Mouse (Mus musculus): Measurements from ENCODE around the gene Mmp20.

GRCm38 (mm10) chr9:7604005-7604404, 24.0 kb upstream of the Mmp20 start:
- TF ChIP-seq CTCF (IDR thresholded peaks at IDR 0.05) (no peak), POLR2A (IDR thresholded peaks at IDR 0.05; ENCODE audit: insufficient read depth, low read depth, low read length) (no peak)

Measured in heart, adult 2 months (tissue).